Mouse (Mus musculus): ENCODE data around the gene Scd4.
"Not testable (repeated sequence)": the region's sequence is repeated elsewhere in the genome, so short reads cannot be mapped to it uniquely, and the experiment has no call there.

The Scd4 gene

DNA sequence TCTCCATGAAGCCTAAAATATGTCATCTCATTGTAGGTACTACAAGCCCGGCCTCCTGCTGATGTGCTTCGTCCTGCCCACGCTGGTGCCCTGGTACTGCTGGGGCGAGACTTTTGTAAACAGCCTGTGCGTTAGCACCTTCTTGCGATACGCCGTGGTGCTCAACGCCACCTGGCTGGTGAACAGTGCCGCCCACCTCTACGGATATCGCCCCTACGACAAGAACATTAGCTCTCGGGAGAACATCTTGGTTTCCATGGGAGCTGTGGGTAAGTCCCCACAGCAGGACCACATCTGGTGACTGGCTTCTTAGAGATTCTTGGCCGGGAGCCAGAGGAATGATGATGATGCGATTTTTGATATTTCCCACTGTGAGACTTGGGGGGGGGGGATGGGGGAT is 31.7 kb upstream of the Scd4 start:
- DNase-seq = peak; percentile 78

DNA sequence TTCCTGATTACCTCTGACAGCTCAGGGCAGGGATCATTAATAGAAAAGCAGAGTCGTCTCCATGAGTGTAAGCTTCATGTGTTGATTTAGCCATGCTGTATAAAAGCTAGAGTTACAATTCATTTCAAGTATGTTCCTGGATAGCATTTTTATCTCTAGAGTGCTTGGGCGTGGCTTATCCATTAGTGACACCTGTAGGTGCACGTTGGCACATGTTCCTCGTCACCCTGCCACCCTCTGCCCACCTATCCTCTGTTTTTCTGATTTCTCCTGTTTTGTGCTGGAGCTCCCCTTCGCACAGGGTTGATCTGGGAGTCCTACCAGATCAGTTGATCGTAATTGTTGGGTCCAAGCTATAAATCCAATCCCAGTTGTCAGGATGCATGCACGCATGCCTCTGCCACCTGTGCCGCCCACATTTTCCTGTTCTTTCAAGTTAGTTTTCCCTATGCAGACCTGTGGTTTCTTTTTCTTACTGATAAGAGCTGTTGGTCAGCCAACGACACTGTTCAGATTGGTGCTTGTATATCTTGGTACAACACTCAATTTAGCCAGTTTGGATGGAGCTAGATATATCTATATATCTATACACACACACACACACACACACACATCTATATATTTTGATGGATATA is 31.1 kb upstream of the Scd4 start:
- peak; percentile 43 for DNase-seq

DNA sequence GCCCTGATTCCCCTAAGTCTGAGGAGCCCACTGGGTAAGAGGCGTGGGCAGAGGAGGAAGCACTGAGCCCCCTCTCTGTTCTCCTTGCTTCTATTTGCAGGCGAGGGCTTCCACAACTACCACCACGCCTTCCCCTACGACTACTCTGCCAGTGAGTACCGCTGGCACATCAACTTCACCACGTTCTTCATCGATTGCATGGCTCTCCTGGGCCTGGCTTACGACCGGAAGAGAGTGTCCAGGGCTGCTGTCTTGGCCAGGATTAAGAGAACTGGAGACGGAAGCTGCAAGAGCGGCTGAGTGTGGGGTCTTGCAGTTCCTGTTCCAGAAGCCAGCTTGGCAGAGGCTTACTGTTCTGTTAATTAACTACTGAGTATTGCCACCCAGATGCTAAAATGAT is 30.0 kb upstream of the Scd4 start:
- DNase-seq = no peak

DNA sequence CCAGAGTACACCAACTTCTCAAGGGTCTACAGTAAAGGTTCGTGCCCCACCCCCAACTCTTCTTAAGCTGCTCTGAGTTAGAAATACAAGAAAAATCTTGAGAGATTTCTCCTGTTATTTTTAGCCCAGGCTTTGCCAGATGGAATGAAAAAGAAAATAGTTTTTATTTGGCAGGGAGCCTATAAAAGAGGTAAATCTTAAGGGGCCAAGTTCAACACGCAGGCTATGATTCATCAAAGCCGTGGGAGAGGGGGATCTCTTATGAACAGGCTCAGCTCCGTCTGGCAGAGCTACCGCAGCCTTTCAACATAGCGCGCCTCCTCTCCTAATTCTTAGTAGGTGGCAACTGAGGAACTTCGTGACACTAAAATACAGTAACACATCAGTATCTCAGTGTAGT is 29.4 kb upstream of the Scd4 start:
- no peak for DNase-seq

DNA sequence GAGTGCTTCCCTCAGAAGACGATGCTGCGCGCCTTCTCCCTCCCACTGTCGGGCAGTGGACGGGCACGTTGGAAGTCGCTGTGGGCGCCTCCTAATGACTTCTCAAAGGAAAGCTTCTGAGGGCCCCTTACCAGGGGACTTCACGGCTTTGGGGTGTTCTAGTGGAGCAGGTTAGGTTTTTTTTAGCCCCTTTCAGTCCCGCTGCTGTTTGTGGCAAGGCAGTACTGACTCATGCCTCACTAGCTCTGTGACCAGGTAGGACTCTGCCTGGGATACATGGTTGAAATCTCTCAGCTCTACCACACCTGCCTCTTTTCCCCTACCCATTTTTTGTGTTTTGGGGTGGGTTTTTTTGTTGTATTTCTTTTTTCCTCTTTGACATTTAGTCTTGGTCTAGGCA is 28.5 kb upstream of the Scd4 start:
- DNase-seq = no peak

DNA sequence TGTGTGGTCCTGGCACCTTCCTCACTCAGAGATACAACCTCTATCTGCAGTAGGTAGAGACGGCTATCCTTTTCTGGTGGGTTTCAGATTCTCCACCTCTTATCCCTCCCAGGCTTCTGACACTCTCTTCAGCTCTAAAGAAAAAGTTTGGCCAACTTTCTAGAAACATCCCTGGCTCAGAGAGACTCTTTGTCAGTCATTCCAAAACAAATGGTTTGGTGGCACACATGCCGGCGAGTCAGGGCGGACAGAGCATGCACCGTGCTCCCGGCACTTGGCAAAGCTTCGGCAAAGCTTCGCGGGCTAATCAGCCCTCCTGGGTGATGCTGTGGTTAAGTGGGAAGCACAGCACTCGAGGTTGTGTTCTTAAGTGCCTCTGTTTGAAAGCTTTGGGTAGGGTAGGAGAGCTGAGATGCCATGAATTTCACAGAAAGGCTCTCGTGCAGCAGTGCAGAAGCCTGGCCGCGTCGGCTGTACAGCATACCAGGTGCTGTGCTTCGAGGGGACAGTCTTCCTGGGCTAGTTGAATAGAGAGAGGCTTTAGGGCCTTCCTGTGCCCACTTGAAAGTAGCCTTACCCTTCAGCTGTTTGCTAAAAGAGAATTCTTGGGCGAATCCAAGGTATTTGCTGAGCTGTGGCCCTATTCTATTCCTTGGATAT is 27.9 kb upstream of the Scd4 start:
- DNase-seq = peak; percentile 33

DNA sequence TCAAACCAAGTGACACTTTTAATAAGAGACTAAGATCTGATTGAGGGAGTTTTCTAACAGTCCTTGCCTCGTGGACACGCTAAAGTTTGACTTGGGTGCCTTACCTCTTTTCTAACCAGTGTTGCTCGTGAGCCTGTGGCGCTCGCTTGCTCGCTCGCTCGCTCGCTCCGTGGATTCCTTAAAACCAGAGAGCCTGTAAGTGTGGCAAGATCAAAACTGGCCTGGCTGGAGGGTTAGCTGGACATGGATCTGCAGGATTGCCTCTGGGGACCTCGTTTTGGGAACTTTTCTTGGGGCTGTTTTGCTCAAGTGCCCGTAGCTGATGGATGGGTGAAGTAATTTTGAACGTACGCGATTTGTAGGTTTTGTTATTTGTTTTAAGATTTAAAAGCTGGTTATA is 27.2 kb upstream of the Scd4 start:
- no peak for DNase-seq

DNA sequence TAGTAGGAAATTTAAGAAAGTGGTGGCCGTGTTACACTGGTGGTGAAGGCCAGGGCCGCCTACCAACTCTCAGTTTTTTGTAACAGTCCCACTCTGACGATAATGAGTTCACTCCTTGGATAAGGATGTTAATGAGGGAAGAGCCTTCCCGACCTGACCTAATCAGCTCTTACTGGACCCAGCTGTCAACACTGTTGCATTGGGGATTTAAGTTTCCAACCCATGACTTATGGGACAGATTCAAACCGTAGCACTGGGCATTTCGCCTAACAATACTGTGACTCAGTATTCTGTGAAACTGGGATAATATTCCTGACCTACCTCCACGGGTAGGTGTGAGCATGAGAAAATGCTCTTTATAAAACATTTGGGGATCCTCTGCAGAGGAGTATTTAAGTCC is 26.7 kb upstream of the Scd4 start:
- DNase-seq = no peak

DNA sequence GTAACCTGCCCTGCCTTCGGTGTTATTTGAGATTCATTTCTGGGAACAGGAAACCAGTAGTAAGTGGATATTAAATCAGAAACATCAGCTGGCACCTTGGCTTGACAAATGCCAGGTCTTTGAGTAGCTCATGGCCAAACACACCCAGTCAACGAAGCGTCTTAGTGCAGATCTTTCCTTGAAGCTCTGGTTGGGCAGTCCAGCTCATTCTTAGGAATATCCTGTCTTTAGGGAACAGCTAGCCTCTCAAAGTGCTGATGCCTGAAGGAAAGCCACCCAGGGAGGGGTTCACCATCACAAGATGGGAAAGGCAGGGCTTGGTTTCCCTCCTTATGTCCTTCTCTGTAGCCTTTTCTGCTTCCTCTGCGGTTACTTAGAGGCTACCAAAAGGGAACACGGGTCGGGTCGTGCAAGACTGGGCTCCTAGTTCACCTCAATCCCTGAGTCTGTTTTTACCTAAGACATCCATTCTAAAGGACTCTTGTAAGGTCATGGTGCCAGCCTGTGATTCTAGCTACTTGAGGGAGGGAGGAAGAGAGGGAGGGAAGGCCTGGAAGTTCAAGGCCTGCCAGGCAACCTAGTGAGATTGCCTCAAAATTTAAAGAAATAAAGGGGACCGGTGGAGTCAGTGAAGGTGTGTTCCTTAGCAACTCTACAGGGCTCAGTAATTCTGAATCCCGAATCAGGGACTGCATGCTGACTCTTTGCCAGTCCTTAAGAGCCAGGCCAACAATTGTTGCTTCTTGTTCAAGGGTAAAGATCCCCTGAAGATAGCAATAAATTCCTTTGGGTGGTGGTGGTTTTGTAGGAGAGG is 25.6 kb upstream of the Scd4 start:
- DNase-seq = no peak

DNA sequence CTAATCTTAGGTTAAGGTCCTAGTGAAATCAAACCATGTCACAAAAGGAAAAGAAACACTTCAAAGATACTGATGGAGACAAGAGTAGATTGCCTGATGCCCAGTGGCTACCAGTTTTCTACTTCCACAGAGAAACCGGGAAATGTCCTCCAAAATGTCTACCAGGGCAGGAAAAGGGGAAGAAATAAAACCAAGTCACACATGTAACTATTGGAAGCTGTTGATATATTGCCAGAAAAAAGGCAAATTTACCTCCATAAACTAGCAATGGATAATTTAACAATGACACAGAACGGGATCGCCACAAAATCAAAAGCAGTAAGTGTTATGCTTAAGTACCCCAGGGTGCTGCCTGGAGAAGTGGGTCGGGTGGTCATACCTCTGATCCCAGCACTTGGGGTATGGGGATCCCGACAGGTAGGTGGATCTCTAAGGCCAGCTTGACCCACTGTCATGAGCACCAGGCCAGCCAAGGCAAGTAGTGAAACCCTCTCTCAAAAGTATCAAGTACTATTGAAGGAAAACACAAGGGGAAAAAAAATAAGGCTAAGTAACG is 24.9 kb upstream of the Scd4 start:
- no peak for DNase-seq

DNA sequence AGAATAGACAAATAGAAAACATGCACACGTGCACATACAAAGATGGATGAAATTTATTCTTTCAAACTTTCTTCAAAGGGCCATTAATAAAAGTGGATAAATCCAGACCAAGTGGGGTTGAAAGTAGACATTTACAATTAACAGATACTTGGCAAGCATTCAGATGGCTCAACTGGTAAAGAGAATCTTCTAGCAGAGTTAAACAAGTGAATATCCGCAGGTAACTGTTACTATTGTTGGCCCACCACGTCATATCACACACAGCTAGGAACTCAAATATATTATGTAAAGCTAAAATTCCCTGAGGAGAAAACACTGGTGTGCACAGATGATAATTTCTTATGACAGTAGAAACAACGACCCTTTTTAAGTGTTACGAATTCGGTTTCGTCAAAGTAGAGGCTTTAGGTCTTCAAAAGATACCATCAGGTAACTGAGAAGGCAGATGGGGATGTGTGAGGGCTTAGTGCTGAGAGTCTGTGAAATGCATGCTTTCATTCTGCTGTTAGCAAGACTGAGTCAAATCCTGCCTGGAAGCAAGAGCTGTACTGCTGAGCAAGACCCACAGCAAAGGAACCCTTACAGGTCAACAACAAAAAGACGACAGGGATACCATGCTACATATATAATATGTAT is 24.2 kb upstream of the Scd4 start:
- no peak for DNase-seq

DNA sequence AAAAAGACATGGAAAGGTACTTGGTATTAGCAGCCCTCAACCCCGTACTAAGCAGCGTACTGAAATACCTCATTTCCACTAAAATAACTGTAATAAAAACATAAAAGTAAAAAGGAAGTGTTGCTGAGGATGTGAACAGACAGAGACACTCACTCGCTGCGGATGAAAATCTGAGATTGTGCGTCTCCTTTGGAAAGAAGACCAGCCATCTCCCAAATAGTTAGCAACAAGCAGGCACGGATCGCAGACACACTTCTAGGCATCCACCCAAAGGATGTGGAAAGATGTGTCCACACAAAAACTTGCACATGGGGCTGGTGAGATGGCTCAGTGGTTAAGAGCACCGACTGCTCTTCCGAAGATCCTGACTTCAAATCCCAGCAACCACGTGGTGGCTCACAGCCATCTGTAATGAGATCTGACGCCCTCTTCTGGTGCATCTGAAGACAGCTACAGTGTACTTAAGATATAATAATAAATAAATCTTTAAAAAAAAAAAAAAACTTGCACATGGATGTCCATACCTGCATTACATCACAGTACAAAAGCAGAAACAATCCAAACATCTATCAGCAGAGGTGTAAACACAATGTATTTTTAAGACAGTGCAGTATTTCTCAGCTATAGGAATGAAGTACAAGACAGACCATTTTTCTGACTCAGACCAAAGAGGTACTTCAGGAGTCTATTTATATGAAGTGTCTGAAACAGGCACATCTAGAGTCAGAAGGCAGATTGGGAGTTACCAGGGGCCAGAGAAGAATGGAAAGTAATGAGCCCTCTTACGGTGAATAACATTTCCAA is 23.3 kb upstream of the Scd4 start:
- no peak for DNase-seq

DNA sequence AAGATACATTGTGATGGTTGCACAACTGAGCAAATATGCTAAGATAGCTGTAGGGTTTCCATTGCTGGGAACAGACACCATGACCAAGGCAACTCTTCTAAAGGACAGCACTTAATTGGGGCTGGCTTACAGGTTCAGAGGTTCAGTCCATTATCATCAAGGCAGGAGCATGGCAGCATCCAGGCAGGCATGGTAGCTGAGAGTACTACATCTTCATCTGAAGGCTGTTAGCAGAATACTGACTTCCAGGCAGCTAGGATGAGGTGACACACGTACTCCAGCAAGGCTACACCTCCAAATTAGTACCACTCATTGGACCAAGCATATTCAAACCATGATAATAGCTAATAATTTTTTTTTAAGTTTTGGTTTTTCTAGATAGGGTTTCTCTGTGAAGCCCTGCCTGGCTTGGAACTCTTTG is 22.7 kb upstream of the Scd4 start:
- not testable (repeated sequence) for DNase-seq

DNA sequence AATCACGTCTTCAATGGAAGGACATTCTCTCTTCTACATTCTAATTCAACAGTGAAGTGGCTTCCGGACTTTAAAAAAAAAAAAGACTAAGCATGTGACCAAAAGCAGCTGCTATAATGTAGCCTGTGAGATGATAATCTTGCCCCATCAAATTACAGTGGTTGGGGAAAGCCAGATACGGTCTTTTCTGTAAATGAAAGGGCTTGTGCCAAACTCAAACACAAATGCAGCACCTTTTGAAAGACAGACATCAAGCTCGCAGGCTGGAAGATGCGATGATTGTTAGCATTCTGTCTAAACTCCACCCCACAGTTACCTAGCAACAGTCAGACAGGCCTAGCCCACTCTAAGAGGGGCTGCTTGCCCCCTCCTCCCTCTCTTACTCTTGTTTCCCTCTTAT is 22.1 kb upstream of the Scd4 start:
- DNase-seq = no peak

DNA sequence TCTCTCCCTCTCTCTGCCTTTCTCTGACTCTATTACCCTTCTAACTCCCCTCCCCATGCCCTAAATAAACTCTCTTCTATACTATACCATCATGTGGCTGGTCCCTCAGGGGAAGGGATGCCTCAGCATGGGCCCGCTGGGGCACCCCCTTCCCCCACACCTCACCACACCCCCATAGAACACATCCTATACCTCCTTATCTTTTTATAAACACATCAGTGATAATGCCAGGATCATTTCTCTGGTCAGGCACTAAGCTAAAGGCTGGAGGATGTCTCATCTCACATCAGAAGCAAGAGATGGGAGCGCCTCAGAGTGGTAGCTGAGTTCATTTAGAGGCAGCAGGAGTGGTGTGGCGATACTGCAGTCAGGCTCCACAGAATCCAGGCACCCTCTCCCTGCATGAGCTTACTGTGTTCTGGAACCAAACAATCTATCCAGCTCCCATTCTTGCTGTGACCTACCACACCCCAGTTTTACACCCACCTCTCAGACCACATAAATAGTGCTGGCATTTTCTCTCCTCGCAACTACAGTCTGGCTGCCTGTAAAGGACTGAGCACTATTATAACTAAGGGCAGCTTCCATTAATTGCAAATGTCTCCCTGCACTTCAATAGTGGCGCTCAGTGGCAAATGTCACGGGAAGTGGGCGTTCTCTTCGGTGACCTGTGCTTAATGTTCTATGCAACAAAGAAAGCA is 21.4 kb upstream of the Scd4 start:
- DNase-seq = no peak

DNA sequence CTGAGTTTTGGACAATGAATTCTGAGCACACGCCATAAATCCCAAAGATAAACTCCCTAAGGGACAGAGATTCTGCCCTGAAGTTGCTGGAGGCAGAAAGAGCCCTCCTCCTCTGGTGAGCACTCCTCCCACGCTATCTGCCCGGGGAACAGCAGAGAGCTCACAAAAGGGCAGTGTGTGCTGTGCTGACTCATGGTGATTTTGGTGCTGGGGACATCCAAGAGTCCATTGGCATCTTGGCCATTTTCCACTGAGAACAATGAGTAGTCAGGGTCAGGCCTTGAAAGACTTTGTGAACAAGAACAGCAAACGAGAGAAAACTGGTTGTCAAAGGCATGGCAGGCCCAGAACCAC is 20.9 kb upstream of the Scd4 start:
- DNase-seq = no peak

DNA sequence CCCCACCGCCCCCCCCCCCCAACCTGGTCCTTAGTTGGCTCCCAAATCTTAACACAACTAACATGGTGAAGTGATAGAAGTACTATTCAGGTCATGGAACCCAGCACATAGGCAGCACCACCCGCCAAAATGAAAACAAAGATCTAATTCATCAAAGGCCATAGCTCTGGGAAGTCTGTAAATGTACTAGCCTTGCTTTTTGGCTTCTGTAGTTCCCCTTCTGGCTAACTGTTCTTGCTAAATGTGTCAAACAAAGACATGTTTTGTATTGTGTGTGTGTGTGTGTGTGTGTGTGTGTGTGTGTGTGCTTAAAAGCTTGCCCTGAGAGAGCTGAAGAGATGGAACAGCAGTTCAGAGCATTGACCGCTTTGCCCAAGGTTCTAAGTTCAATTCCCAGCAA is 19.8 kb upstream of the Scd4 start:
- no peak for DNase-seq

DNA sequence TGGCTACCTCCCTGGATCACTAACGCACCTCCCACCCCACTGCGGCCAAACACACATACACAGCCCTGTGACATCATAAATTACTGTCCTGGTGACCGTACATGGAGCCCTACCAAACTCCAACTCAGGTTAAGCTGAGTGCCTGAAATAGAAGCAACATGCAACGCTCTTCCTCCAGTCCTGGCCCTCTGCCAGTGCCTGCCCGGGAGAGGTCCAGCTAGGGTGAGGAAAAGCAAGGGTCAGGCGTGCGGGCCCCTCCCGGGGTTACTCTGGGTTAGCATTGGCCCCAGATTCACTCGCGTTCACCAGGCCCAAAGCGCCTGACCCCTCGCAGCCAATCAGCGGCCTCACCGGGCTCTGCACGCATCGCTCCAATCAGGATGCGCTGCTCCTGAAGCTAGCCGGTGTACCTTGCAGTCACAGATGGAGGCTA is 18.5 kb upstream of the Scd4 start:
- peak; percentile 86 for DNase-seq

DNA sequence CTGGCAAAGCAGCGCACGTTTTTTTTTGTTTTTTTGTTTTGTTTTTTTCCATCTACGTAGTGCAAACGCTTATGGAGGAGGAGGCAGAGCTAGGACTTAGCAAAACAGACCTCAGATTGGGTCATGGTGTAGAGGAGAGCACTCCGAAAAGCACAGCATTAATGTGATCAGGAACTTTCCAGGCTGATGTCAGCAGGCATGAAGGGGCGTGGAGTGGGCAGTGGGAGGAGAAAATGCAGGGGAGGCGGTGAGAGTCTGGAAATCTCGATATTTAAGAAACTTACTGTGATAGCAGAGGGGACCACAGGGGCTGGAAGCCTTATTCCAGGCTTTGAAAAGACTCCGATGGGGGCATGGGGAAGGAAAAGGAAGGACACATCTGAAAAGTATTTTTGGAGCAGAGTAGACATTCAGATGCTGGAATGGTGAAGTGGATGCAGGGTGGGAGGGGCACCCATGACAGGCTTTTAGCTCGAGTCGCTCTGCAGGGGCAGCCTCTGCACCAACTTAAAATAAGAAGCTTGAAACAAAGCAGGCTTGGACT is 17.9 kb upstream of the Scd4 start:
- peak; percentile 64 for DNase-seq

DNA sequence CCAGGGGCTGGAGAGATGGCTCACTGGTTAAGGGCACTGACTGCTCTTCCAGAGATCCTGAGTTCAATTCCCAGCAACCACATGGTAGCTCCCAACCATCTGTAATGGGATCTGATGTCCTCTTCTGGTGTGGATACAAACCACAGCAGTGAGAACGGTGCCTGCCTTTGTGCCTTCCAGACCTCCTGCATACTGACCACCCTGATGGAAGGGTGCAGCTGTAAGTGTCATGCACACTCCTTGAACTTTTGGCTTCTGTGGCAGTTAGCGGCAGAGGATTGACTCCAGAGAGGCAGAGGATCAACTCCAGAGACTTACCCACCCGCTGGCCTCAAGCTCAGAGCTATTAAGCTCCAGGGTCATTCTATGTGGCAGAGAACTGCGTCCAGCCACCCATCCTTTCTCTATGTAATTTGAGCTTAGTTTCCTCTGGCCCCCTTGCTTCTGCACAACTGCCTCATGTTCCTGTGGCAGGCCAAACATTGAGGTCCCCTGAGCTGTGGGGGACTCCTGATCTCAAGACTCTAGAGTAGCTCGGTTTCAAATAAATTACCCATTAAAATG is 16.1 kb upstream of the Scd4 start:
- no peak for DNase-seq

DNA sequence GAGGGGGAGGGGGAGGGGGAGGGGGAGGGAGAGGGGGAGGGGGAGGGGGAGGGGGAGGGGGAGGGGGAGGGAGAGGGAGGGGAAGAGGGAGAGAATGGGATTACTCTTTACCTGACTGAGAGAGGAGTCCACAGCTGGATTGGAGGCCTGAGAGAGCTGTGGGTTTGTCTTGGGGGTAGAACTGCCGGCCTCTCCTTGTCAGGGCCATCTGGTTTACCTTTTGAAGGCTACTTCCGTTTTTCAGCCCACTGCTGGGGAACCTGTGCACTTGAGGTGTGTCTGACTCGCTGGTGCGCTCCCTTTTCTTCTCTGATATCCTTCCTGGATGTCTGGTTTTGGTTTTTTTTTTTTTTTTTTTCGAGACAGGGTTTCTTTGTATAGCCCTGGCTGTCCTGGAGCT is 15.5 kb upstream of the Scd4 start:
- no peak for DNase-seq
